Mouse (Mus musculus): ENCODE data around the gene Olfr470. TPM values are rescaled to one million over a fixed set of nuclear protein-coding genes. Genes with fewer than 3 reads are reported as not detected.

Olfr470 gene
- polyA plus RNA-seq, 1 experiment: not detected

DNA sequence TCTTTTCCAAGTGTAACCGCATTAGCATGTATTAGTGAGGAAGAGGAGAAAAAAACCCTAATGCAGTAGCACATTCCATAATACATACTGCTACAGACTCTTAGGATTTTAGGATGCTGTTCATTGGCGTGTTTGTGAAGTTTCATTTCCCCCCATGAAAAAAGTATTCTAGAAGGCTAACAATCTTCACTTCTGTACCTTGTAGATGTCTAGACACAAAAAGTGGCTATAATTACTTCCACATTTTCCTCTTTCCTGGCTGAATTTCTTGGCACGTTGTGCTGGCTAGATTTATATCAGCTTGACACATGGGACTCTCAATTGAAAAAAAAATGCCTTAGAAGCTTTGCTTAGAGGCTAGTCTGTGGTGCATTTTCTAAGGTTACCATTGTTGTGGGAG, 45.2 kb downstream of the Olfr470 start:
- TF ChIP-seq SRF (IDR thresholded peaks at IDR 0.05; ENCODE audit: control insufficient read depth, insufficient read length, low read depth) (no peak), POLR2AphosphoS2 (IDR thresholded peaks at IDR 0.05; ENCODE audit: insufficient read length, low read depth) (no peak), USF1 (IDR thresholded peaks at IDR 0.05; ENCODE audit: low read depth) (no peak), TCF3 (IDR thresholded peaks at IDR 0.05; ENCODE audit: insufficient read length, low read depth) (no peak), MYOG (IDR thresholded peaks at IDR 0.05; ENCODE audit: control insufficient read depth in 1 of 3, insufficient read depth in 1 of 3, insufficient read length in 2 of 3, low read depth in 2 of 3) (no peak), E2F4 (IDR thresholded peaks at IDR 0.05; ENCODE audit: insufficient read depth) (no peak), CEBPB (IDR thresholded peaks at IDR 0.05; ENCODE audit: insufficient read depth, poor library complexity, severe bottlenecking) (no peak), MYOD1 (IDR thresholded peaks at IDR 0.05; ENCODE audit: control insufficient read depth in 1 of 3, insufficient read length in 2 of 3, low read depth in 2 of 3) (no peak)

DNA sequence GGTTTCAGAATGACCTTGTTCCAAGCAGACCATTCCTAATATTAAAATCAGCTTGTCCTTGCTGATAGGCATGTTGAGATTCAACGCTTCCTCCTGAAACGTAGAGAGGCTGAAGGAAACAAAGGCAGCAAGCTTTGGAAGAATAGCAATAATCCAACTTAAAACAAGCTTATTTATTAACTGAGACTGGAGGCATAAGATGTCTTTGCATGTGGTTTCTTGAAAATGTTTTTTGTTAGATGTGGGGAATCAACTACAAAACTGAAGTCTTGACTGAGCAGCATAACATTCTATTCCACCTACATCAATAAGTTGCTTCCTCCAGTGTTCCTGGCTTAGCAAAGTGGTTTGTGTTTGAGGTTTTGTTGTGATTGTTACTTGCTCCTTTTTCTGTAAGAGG, 46.2 kb downstream of the Olfr470 start, which contains the start of gene Ovch2:
Gene Ovch2, minus strand, starts transcription at position 101 of the 400 bp plus-strand sequence.
- no peak within 1 kb of the TSS for H3K4me2 ChIP-seq (ENCODE audit: low read depth)
- no peaks in the 10 kb centered on the region for H3K27me3 ChIP-seq (ENCODE audit: control insufficient read depth, insufficient read depth, insufficient read length)
- no peaks in the 10 kb centered on the region for H3K79me2 ChIP-seq (ENCODE audit: control insufficient read depth, insufficient read depth)
- TF ChIP-seq MYOG (IDR thresholded peaks at IDR 0.05; ENCODE audit: control insufficient read depth in 1 of 3, insufficient read depth in 1 of 3, insufficient read length in 2 of 3, low read depth in 2 of 3): no peak
- no peak for TF ChIP-seq USF1 (IDR thresholded peaks at IDR 0.05; ENCODE audit: low read depth)
- TF ChIP-seq TCF3 (IDR thresholded peaks at IDR 0.05; ENCODE audit: insufficient read length, low read depth): no peak
- TF ChIP-seq POLR2AphosphoS2 (IDR thresholded peaks at IDR 0.05; ENCODE audit: insufficient read length, low read depth): no peak
- no peak for TF ChIP-seq SRF (IDR thresholded peaks at IDR 0.05; ENCODE audit: control insufficient read depth, insufficient read length, low read depth)
- TF ChIP-seq TCF12 (IDR thresholded peaks at IDR 0.05; ENCODE audit: insufficient read depth, poor library complexity, severe bottlenecking): no peak
- no peak for TF ChIP-seq POLR2A (IDR thresholded peaks at IDR 0.05; ENCODE audit: insufficient read length, low read depth)
- no peak for TF ChIP-seq E2F4 (IDR thresholded peaks at IDR 0.05; ENCODE audit: insufficient read depth)
- no peak for TF ChIP-seq MAX (IDR thresholded peaks at IDR 0.05; ENCODE audit: low read depth)
- no peaks in the 10 kb centered on the region for H3K36me3 ChIP-seq (ENCODE audit: control insufficient read depth, insufficient read depth)
- no peak within 1 kb of the TSS for H3K4me3 ChIP-seq
- H3ac ChIP-seq (ENCODE audit: control insufficient read depth, insufficient read length): no peak within 1 kb of the TSS

More for the DNA sequence above, 45.2 kb downstream of the Olfr470 start:
- Histone ChIP-seq H3K4me2 (ENCODE audit: low read depth) (no peak overlapping the region), H3K27me3 (ENCODE audit: control insufficient read depth, insufficient read depth, insufficient read length) (no peaks in the 10 kb centered on the region), H3ac (ENCODE audit: control insufficient read depth, insufficient read length) (no peak overlapping the region), H3K79me2 (ENCODE audit: control insufficient read depth, insufficient read depth) (no peaks in the 10 kb centered on the region), H3K36me3 (ENCODE audit: control insufficient read depth, insufficient read depth) (no peaks in the 10 kb centered on the region), H3K4me3 (no peak overlapping the region)

DNA sequence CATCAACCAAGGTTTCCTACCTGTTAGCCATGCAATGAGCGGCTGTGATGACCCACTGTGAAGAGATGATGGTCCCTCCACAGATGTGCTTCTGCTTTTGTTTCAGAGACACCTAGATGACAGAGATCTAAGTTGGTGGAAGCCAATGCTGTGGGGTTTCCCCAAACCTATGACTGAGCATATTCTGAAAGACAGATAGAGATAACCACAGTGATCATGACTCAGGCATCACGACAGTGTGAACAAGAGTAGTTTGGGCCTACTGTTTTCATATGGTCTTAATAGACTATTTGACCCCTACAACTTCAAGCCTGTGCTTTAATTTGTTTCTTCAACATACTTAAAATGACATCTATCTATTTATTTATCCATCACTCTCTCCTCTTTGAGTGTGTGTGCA, 50.8 kb downstream of the Olfr470 start:
- no peak overlapping the region for H3ac ChIP-seq (ENCODE audit: control insufficient read depth, insufficient read length)
- no peaks in the 10 kb centered on the region for H3K36me3 ChIP-seq (ENCODE audit: control insufficient read depth, insufficient read depth)
- H3K79me2 ChIP-seq (ENCODE audit: control insufficient read depth, insufficient read depth): no peaks in the 10 kb centered on the region
- TF ChIP-seq SRF (IDR thresholded peaks at IDR 0.05; ENCODE audit: control insufficient read depth, insufficient read length, low read depth) (no peak), USF1 (IDR thresholded peaks at IDR 0.05; ENCODE audit: low read depth) (no peak), POLR2A (IDR thresholded peaks at IDR 0.05; ENCODE audit: insufficient read length, low read depth) (no peak), MYOD1 (IDR thresholded peaks at IDR 0.05; ENCODE audit: control insufficient read depth in 1 of 3, insufficient read length in 2 of 3, low read depth in 2 of 3) (no peak), MYOG (IDR thresholded peaks at IDR 0.05; ENCODE audit: control insufficient read depth in 1 of 3, insufficient read depth in 1 of 3, insufficient read length in 2 of 3, low read depth in 2 of 3) (no peak), POLR2AphosphoS2 (IDR thresholded peaks at IDR 0.05; ENCODE audit: insufficient read length, low read depth) (no peak), MAX (IDR thresholded peaks at IDR 0.05; ENCODE audit: low read depth) (no peak), REST (IDR thresholded peaks at IDR 0.05; ENCODE audit: insufficient read depth, insufficient read length) (no peak), E2F4 (IDR thresholded peaks at IDR 0.05; ENCODE audit: insufficient read depth) (no peak), CEBPB (IDR thresholded peaks at IDR 0.05; ENCODE audit: insufficient read depth, poor library complexity, severe bottlenecking) (no peak), TCF12 (IDR thresholded peaks at IDR 0.05; ENCODE audit: insufficient read depth, poor library complexity, severe bottlenecking) (no peak), TCF3 (IDR thresholded peaks at IDR 0.05; ENCODE audit: insufficient read length, low read depth) (no peak)
- H3K4me2 ChIP-seq (ENCODE audit: low read depth): no peak overlapping the region
- H3K4me3 ChIP-seq: no peak overlapping the region
- no peaks in the 10 kb centered on the region for H3K27me3 ChIP-seq (ENCODE audit: control insufficient read depth, insufficient read depth, insufficient read length)

Other genes with a start within 250 kb of the Olfr470 start
- not detected for gene 5330417H12Rik, start 222.3 kb downstream of the Olfr470 start, polyA plus RNA-seq (2012; fragmentation: generic; extraction: Trizol)
- gene Cyb5r2, start 89.5 kb downstream of the Olfr470 start, polyA plus RNA-seq (2012; fragmentation: generic; extraction: Trizol): 0.11 TPM
- not detected for gene Ovch2, start 46.3 kb downstream of the Olfr470 start, polyA plus RNA-seq (2012; fragmentation: generic; extraction: Trizol)
- gene Olfr467, start 35.2 kb downstream of the Olfr470 start, polyA plus RNA-seq (2012; fragmentation: generic; extraction: Trizol): not detected
- not detected for gene Olfr469, start 21.9 kb downstream of the Olfr470 start, polyA plus RNA-seq (2012; fragmentation: generic; extraction: Trizol)
- gene Olfr472, start 50.4 kb upstream of the Olfr470 start, polyA plus RNA-seq (2012; fragmentation: generic; extraction: Trizol): not detected
- not detected for gene Olfr473, start 83.0 kb upstream of the Olfr470 start, polyA plus RNA-seq (2012; fragmentation: generic; extraction: Trizol)
- gene Olfr474, start 107.2 kb upstream of the Olfr470 start, polyA plus RNA-seq (2012; fragmentation: generic; extraction: Trizol): not detected
- not detected for gene Olfr476, start 117.3 kb upstream of the Olfr470 start, polyA plus RNA-seq (2012; fragmentation: generic; extraction: Trizol)
- not detected for gene Olfr477, start 139.2 kb upstream of the Olfr470 start, polyA plus RNA-seq (2012; fragmentation: generic; extraction: Trizol)
- not detected for gene Olfr478, start 186.5 kb upstream of the Olfr470 start, polyA plus RNA-seq (2012; fragmentation: generic; extraction: Trizol)
- gene Olfr479, start 203.2 kb upstream of the Olfr470 start, polyA plus RNA-seq (2012; fragmentation: generic; extraction: Trizol): not detected
- gene Olfr480, start 219.9 kb upstream of the Olfr470 start, polyA plus RNA-seq (2012; fragmentation: generic; extraction: Trizol): not detected
- gene Olfr481, start 232.4 kb upstream of the Olfr470 start, polyA plus RNA-seq (2012; fragmentation: generic; extraction: Trizol): not detected

Measured in myocyte (in vitro differentiated cells).